Mouse (Mus musculus) forebrain, embryonic 10.5 days (tissue): ENCODE results near the gene Fbxw4. TPM values are rescaled to one million over a fixed set of nuclear protein-coding genes. Genes with fewer than 3 reads are reported as not detected.

Experiments used
- DNase-seq: peaks from one replicate; pipeline ENCODE4 v3.0.0-alpha.2; 2017; ENCODE audit warnings: low spot score; ENCODE audit errors: extremely low spot score
- H3K27ac ChIP-seq: fragments of 300-500 bp; sonication (generic); 2 replicates; pipeline ENCODE4 v1.5.1; 2016; ENCODE audit warnings: mild to moderate bottlenecking
- H3K27me3 ChIP-seq: fragments of 300-500 bp; sonication (generic); 2 replicates; pipeline ENCODE4 v1.6.1; 2016; ENCODE audit warnings: mild to moderate bottlenecking; ENCODE audit not compliant: poor library complexity, severe bottlenecking
- H3K36me3 ChIP-seq: fragments of 300-500 bp; sonication (generic); replicated peaks from 2 replicates; pipeline ENCODE4 v1.6.1; 2016; ENCODE audit warnings: mild to moderate bottlenecking, moderate library complexity
- H3K4me1 ChIP-seq: fragments of 300-500 bp; sonication (generic); 2 replicates; pipeline ENCODE4 v1.6.1; 2016
- H3K4me3 ChIP-seq: fragments of 300-500 bp; sonication (generic); 2 replicates; pipeline ENCODE4 v1.5.1; 2016; ENCODE audit warnings: mild to moderate bottlenecking, moderate library complexity
- H3K9me3 ChIP-seq: fragments of 300-500 bp; sonication (generic); 2 replicates; pipeline ENCODE4 v1.6.1; 2016; ENCODE audit warnings: mild to moderate bottlenecking, moderate library complexity
- WGBS: fragments of 180-500 bp; shearing (Covaris S2); methylation state at CpG from one replicate; pipeline ENCODE4 v1.1.7; 2016; 5-methylcytosine and 5-hydroxymethylcytosine counted together
- polyA plus RNA-seq: library from polyadenylated mRNA; unstranded; fragments of >200 nt; fragmentation: Nextera tagmentation; extraction: Ambion mirVana; gene quantifications from 2 replicates; pipeline ENCODE4 v1.2.1, GENCODE M21; 2016

Fbxw4 gene
- polyA plus RNA-seq, 1 experiment from 2014 or later: 4.4 TPM

- Histone ChIP-seq H3K4me3 (no peak overlapping the region), H3K36me3 (peaks cover 6% of the 10 kb centered on the region), H3K9me3 (no peaks in the 10 kb centered on the region), H3K27me3 (peaks cover 100% of the 10 kb centered on the region), H3K27ac (peak overlapping the region; percentile 78; the same call in 1 of the 2 replicates), H3K4me1 (peaks cover 28% of the 10 kb centered on the region)
- DNase-seq: peak; percentile 37
- 65% methylated on average over 4 of the region's 4 CpGs for WGBS
These were observed 53.4 kb downstream of the Fbxw4 start for GRCm38 (mm10) chr19:45606701-45607100.

- Histone ChIP-seq H3K27ac (no peak overlapping the region), H3K9me3 (no peaks in the 10 kb centered on the region; the same call in 1 of the 2 replicates), H3K4me3 (no peak overlapping the region), H3K27me3 (peaks cover 100% of the 10 kb centered on the region), H3K4me1 (peaks cover 14% of the 10 kb centered on the region), H3K36me3 (peaks cover 7% of the 10 kb centered on the region)
- DNase-seq: no peak
- 92% methylated on average over 5 of the region's 5 CpGs for WGBS
These were observed 57.5 kb downstream of the Fbxw4 start for GRCm38 (mm10) chr19:45602606-45603005.

GRCm38 (mm10) chr19:45597106-45597505, 63.0 kb downstream of the Fbxw4 start:
- peaks cover 4% of the 10 kb centered on the region for H3K36me3 ChIP-seq
- no peak for DNase-seq
- no peak overlapping the region for H3K4me3 ChIP-seq
- H3K27me3 ChIP-seq: peaks cover 100% of the 10 kb centered on the region
- H3K9me3 ChIP-seq: no peaks in the 10 kb centered on the region; the same call in 1 of the 2 replicates
- WGBS: 67% methylated on average over 4 of the region's 4 CpGs
- H3K4me1 ChIP-seq: peaks cover 39% of the 10 kb centered on the region
- no peak overlapping the region for H3K27ac ChIP-seq

- Histone ChIP-seq H3K27me3 (peaks cover 100% of the 10 kb centered on the region), H3K27ac (no peak overlapping the region), H3K4me1 (peaks cover 39% of the 10 kb centered on the region), H3K36me3 (no peaks in the 10 kb centered on the region), H3K9me3 (no peaks in the 10 kb centered on the region; the same call in 1 of the 2 replicates), H3K4me3 (no peak overlapping the region)
- peak; percentile 33 for DNase-seq
- WGBS: 58% methylated on average over 6 of the region's 6 CpGs
These were observed 63.7 kb downstream of the Fbxw4 start for GRCm38 (mm10) chr19:45596434-45596833.

GRCm38 (mm10) chr19:45596019-45596418, 64.1 kb downstream of the Fbxw4 start:
- Histone ChIP-seq H3K4me1 (peaks cover 39% of the 10 kb centered on the region), H3K27ac (no peak overlapping the region), H3K36me3 (no peaks in the 10 kb centered on the region), H3K4me3 (no peak overlapping the region), H3K9me3 (no peaks in the 10 kb centered on the region; the same call in 1 of the 2 replicates), H3K27me3 (peaks cover 100% of the 10 kb centered on the region)
- DNase-seq: peak; percentile 50
- 18% methylated on average over 7 of the region's 7 CpGs for WGBS

- Histone ChIP-seq H3K27me3 (peaks cover 100% of the 10 kb centered on the region), H3K4me3 (no peak overlapping the region), H3K36me3 (no peaks in the 10 kb centered on the region), H3K4me1 (peaks cover 39% of the 10 kb centered on the region), H3K27ac (no peak overlapping the region), H3K9me3 (no peaks in the 10 kb centered on the region; the same call in 1 of the 2 replicates)
- DNase-seq: no peak
- 85% methylated on average over 6 of the region's 6 CpGs for WGBS
These were observed 64.6 kb downstream of the Fbxw4 start for GRCm38 (mm10) chr19:45595481-45595880.

- no peak overlapping the region for H3K27ac ChIP-seq
- WGBS: 92% methylated on average over 7 of the region's 7 CpGs
- peaks cover 39% of the 10 kb centered on the region for H3K4me1 ChIP-seq
- peaks cover 100% of the 10 kb centered on the region for H3K27me3 ChIP-seq
- H3K4me3 ChIP-seq: no peak overlapping the region
- no peaks in the 10 kb centered on the region; the same call in 1 of the 2 replicates for H3K9me3 ChIP-seq
- no peaks in the 10 kb centered on the region for H3K36me3 ChIP-seq
- DNase-seq: no peak
These were observed 66.0 kb downstream of the Fbxw4 start for GRCm38 (mm10) chr19:45594079-45594478.

- H3K27me3 ChIP-seq: peaks cover 100% of the 10 kb centered on the region
- no peaks in the 10 kb centered on the region for H3K9me3 ChIP-seq
- H3K4me3 ChIP-seq: no peak overlapping the region
- 94% methylated on average over 9 of the region's 9 CpGs for WGBS
- peaks cover 39% of the 10 kb centered on the region for H3K4me1 ChIP-seq
- H3K27ac ChIP-seq: no peak overlapping the region
- no peak for DNase-seq
- no peaks in the 10 kb centered on the region for H3K36me3 ChIP-seq
These were observed 67.2 kb downstream of the Fbxw4 start for GRCm38 (mm10) chr19:45592916-45593315.

GRCm38 (mm10) chr19:45591704-45592103, 68.4 kb downstream of the Fbxw4 start:
- H3K36me3 ChIP-seq: no peaks in the 10 kb centered on the region
- WGBS: 89% methylated on average over 7 of the region's 7 CpGs
- H3K27ac ChIP-seq: no peak overlapping the region
- no peak for DNase-seq
- peaks cover 100% of the 10 kb centered on the region for H3K27me3 ChIP-seq
- H3K9me3 ChIP-seq: no peaks in the 10 kb centered on the region
- H3K4me3 ChIP-seq: no peak overlapping the region
- H3K4me1 ChIP-seq: peaks cover 39% of the 10 kb centered on the region

GRCm38 (mm10) chr19:45589761-45590160, 70.4 kb downstream of the Fbxw4 start:
- Histone ChIP-seq H3K36me3 (no peaks in the 10 kb centered on the region), H3K27ac (no peak overlapping the region), H3K9me3 (no peaks in the 10 kb centered on the region), H3K4me1 (peaks cover 42% of the 10 kb centered on the region), H3K4me3 (no peak overlapping the region), H3K27me3 (peaks cover 100% of the 10 kb centered on the region)
- DNase-seq: no peak
- 95% methylated on average over 6 of the region's 6 CpGs for WGBS

GRCm38 (mm10) chr19:45587509-45588292, 72.4 kb downstream of the Fbxw4 start:
- WGBS: 82% methylated on average over 6 of the region's 6 CpGs
- peaks cover 100% of the 10 kb centered on the region for H3K27me3 ChIP-seq

GRCm38 (mm10) chr19:45586850-45587249, 73.3 kb downstream of the Fbxw4 start:
- Histone ChIP-seq H3K27me3 (peaks cover 100% of the 10 kb centered on the region), H3K9me3 (no peaks in the 10 kb centered on the region), H3K4me1 (peaks cover 50% of the 10 kb centered on the region), H3K27ac (no peak overlapping the region), H3K4me3 (no peak overlapping the region), H3K36me3 (no peaks in the 10 kb centered on the region)
- WGBS: 38% methylated on average over 3 of the region's 3 CpGs
- no peak for DNase-seq

More at GRCm38 (mm10) chr19:45587509-45588292, 72.4 kb downstream of the Fbxw4 start:
- Histone ChIP-seq H3K36me3 (no peaks in the 10 kb centered on the region), H3K9me3 (no peaks in the 10 kb centered on the region), H3K4me1 (peaks cover 45% of the 10 kb centered on the region), H3K4me3 (no peak overlapping the region), H3K27ac (no peak overlapping the region)
- DNase-seq: no peak

- Histone ChIP-seq H3K9me3 (peaks cover 3% of the 10 kb centered on the region; the same call in 1 of the 2 replicates), H3K4me1 (peaks cover 66% of the 10 kb centered on the region), H3K27me3 (peaks cover 100% of the 10 kb centered on the region), H3K36me3 (peaks cover 8% of the 10 kb centered on the region; the same call in 1 of the 2 replicates), H3K27ac (no peak overlapping the region), H3K4me3 (no peak overlapping the region)
- no peak for DNase-seq
- WGBS: 74% methylated on average over 9 of the region's 9 CpGs
These were observed 75.1 kb downstream of the Fbxw4 start for GRCm38 (mm10) chr19:45584856-45585620.
